Mouse (Mus musculus) midbrain, embryonic 13.5 days (tissue): ENCODE data around the gene Flt3l. TPM values are rescaled to one million over a fixed set of nuclear protein-coding genes. Genes with fewer than 3 reads are reported as not detected.

Experiments used
- ATAC-seq: fragments of 200-750 bp; cut with Nextera tagmentation; 2 replicates; pipeline ENCODE4 v1.8.0; 2017; ENCODE audit warnings: mild to moderate bottlenecking, moderate TSS enrichment, moderate library complexity
- H3K27ac ChIP-seq: fragments of 300-500 bp; sonication (generic); 2 replicates; pipeline ENCODE4 v1.5.1; 2015; ENCODE audit warnings: inconsistent platforms, mild to moderate bottlenecking, moderate library complexity
- H3K27me3 ChIP-seq: fragments of 300-500 bp; sonication (generic); 2 replicates; pipeline ENCODE4 v1.6.1; 2015; ENCODE audit warnings: mild to moderate bottlenecking, inconsistent platforms
- H3K36me3 ChIP-seq: fragments of 300-500 bp; sonication (generic); 2 replicates; pipeline ENCODE4 v1.6.1; 2015; ENCODE audit warnings: mild to moderate bottlenecking, inconsistent platforms
- H3K4me1 ChIP-seq: fragments of 300-500 bp; sonication (generic); replicated peaks from 2 replicates; pipeline ENCODE4 v1.6.1; 2015; ENCODE audit warnings: inconsistent platforms
- H3K4me2 ChIP-seq: fragments of 300-500 bp; sonication (generic); replicated peaks from 2 replicates; pipeline ENCODE4 v1.6.1; 2015; ENCODE audit warnings: moderate library complexity, mild to moderate bottlenecking, inconsistent platforms
- H3K4me3 ChIP-seq: fragments of 300-500 bp; sonication (generic); replicated peaks from 2 replicates; pipeline ENCODE4 v1.5.1; 2015; ENCODE audit warnings: mild to moderate bottlenecking, inconsistent platforms
- H3K9ac ChIP-seq: fragments of 300-500 bp; sonication (generic); replicated peaks from 2 replicates; pipeline ENCODE4 v1.6.1; 2015; ENCODE audit warnings: mild to moderate bottlenecking, inconsistent platforms
- H3K9me3 ChIP-seq: fragments of 300-500 bp; sonication (generic); 2 replicates; pipeline ENCODE4 v1.6.1; 2016; ENCODE audit warnings: mild to moderate bottlenecking, inconsistent platforms
- WGBS: fragments of 180-500 bp; shearing (Covaris S2); methylation state at CpG from one replicate; pipeline ENCODE4 v1.1.7; 2015; 5-methylcytosine and 5-hydroxymethylcytosine counted together
- polyA plus RNA-seq: library from polyadenylated mRNA; unstranded; fragments of >200 nt; fragmentation: Nextera tagmentation; extraction: Ambion mirVana; gene quantifications from 2 replicates; pipeline ENCODE4 v1.2.1, GENCODE M21; 2015

Flt3l gene
- polyA plus RNA-seq, 1 experiment from 2014 or later, result 1.3 TPM

GRCm38 (mm10) chr7:45139904-45140723 lies 3.9 kb upstream of the Flt3l start:
- peaks cover 25% of the 10 kb centered on the region for H3K27me3 ChIP-seq
- no peak overlapping the region for H3K4me3 ChIP-seq
- no peak overlapping the region for H3K4me2 ChIP-seq
- H3K9me3 ChIP-seq, result no peaks in the 10 kb centered on the region
- 80% methylated on average over 8 of the region's 8 CpGs for WGBS
- H3K27ac ChIP-seq, result no peak overlapping the region
- ATAC-seq, result no peak
- no peak overlapping the region for H3K9ac ChIP-seq
- peaks cover 10% of the 10 kb centered on the region for H3K4me1 ChIP-seq
- H3K36me3 ChIP-seq, result peaks cover 35% of the 10 kb centered on the region

GRCm38 (mm10) chr7:45138403-45138802 lies 2.2 kb upstream of the Flt3l start:
- Histone ChIP-seq H3K9me3 (no peaks in the 10 kb centered on the region), H3K36me3 (peaks cover 21% of the 10 kb centered on the region; the same call in 1 of the 2 replicates), H3K27me3 (peaks cover 32% of the 10 kb centered on the region), H3K9ac (no peak overlapping the region), H3K4me3 (no peak overlapping the region), H3K27ac (no peak overlapping the region), H3K4me1 (peaks cover 10% of the 10 kb centered on the region), H3K4me2 (no peak overlapping the region)
- no peak for ATAC-seq
- 82% methylated on average over 1 of the region's 1 CpGs for WGBS

- peaks cover 32% of the 10 kb centered on the region for H3K27me3 ChIP-seq
- H3K4me3 ChIP-seq, result no peak overlapping the region
- 84% methylated on average over 12 of the region's 12 CpGs for WGBS
- no peak overlapping the region for H3K9ac ChIP-seq
- no peak overlapping the region for H3K27ac ChIP-seq
- H3K36me3 ChIP-seq, result peaks cover 10% of the 10 kb centered on the region; the same call in 1 of the 2 replicates
- H3K4me2 ChIP-seq, result no peak overlapping the region
- no peak for ATAC-seq
- H3K9me3 ChIP-seq, result no peaks in the 10 kb centered on the region
- H3K4me1 ChIP-seq, result peaks cover 10% of the 10 kb centered on the region
These were observed 1.2 kb upstream of the Flt3l start for GRCm38 (mm10) chr7:45137171-45138006.

- Histone ChIP-seq H3K9me3 (no peaks in the 10 kb centered on the region), H3K36me3 (no peaks in the 10 kb centered on the region), H3K9ac (peak overlapping the region; percentile 63; the same call in 1 of the 2 replicates), H3K4me2 (no peak overlapping the region), H3K4me3 (no peak overlapping the region), H3K4me1 (peaks cover 10% of the 10 kb centered on the region), H3K27ac (no peak overlapping the region), H3K27me3 (peaks cover 32% of the 10 kb centered on the region)
- WGBS, result 77% methylated on average over 3 of the region's 3 CpGs
- no peak for ATAC-seq
These were observed 862 bp downstream of the Flt3l start for GRCm38 (mm10) chr7:45135370-45135769.

- Histone ChIP-seq H3K4me1 (peaks cover 15% of the 10 kb centered on the region), H3K36me3 (no peaks in the 10 kb centered on the region), H3K27ac (no peak overlapping the region), H3K27me3 (peaks cover 32% of the 10 kb centered on the region), H3K4me3 (no peak overlapping the region), H3K9ac (no peak overlapping the region), H3K4me2 (no peak overlapping the region), H3K9me3 (no peaks in the 10 kb centered on the region)
- WGBS, result 7% methylated on average over 12 of the region's 12 CpGs
- ATAC-seq, result no peak
These were observed 1.6 kb downstream of the Flt3l start for GRCm38 (mm10) chr7:45134544-45135026.

DNA sequence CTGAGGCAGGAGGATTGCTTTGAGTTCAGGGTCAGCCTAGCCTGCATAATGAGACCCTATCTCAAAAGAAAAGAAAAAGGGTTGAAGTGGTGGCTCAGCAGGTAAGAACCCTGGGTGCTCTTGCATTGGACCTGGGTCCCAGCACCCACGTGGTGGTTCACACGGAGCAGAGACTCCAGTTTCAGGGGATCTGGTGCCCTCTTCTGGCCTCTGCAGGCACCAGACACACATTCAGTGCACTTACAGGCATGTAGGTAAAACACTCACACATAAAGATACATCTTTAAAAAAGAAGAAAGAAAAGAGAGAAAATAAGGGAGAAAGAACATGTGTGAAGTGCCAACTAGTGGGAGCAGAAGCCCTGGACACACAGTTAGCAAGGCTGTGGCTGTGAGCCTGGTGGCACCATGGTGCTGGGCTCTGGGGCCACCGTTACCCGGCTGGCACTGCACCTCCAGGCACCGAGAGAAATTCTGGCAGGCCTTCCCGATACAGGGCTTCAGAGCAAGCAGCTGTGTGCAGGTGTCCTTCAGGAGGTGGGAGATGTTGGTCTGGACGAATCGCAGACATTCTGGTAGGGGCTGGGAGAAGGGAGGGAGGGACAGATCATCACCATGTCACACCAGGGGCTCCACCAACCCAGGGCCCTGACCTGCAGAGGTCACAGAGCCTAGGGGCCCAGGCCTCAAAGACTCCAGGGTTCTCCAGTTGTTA lies 2.6 kb downstream of the Flt3l start:
- no peaks in the 10 kb centered on the region for H3K36me3 ChIP-seq
- H3K27ac ChIP-seq, result no peak overlapping the region
- WGBS, result 76% methylated on average over 8 of the region's 8 CpGs
- peaks cover 32% of the 10 kb centered on the region for H3K27me3 ChIP-seq
- no peak for ATAC-seq
- no peak overlapping the region for H3K4me3 ChIP-seq
- H3K4me1 ChIP-seq, result peaks cover 19% of the 10 kb centered on the region
- no peak overlapping the region for H3K9ac ChIP-seq
- H3K9me3 ChIP-seq, result no peaks in the 10 kb centered on the region
- no peak overlapping the region for H3K4me2 ChIP-seq

DNA sequence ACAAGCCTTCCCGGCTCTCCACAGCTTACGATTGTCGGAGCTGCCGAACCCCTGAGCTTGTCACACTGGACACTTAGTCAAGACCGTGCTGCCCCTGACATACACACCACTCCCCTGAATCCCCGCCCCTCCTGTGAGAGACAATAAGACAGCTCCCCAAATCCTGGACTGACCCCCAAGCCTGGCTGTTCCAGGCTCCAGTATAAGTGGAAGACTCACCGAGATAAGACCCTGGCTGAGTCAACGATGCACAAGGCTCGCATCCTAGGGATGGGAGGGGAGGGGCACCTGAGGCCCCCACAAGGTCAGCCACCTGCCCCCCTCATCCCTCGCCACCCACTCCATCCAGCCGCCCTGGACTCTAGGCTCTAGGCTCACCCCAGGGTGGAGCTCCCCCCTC lies 4.4 kb downstream of the Flt3l start:
- Histone ChIP-seq H3K4me1 (peaks cover 29% of the 10 kb centered on the region), H3K36me3 (peaks cover 6% of the 10 kb centered on the region), H3K9me3 (no peaks in the 10 kb centered on the region), H3K4me2 (no peak overlapping the region), H3K27me3 (peaks cover 20% of the 10 kb centered on the region), H3K27ac (no peak overlapping the region), H3K9ac (no peak overlapping the region), H3K4me3 (no peak overlapping the region)
- no peak for ATAC-seq
- 78% methylated on average over 10 of the region's 11 CpGs for WGBS

DNA sequence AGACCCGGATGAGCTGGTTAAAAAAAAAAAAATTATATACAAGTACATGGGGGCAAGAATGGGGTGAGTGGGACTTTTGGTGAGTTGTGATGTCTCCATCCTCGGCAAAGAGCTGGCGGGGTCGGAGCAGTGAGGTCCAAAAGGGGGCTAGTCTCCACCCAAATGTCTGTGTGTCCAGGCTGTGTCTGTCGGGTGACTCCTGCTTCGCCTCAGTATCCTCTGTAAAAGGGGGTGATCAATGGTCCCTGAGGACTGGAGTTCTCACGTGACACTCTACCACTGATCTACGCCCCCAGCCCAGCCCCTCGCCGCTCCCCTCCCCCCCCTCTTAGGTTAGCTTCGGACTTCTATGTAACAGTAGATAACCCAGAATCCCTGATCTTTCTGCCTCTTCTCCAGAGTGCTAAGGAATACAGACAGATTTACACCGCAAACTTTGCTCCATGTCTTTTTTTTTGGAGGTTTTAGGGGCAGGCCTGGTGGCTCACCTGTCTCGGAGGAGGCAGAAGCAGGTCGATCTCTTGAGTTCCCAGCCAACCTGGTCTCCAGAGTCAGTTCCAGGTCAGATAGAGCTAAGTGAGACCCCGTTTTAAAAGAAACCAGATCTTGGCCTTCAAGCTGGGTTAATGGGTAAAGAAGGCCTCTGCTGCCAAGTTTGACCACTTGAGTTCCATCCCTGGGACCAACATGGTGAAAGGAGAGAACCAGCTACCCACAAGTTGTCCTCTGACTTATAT lies 6.3 kb downstream of the Flt3l start:
- Histone ChIP-seq H3K36me3 (peaks cover 25% of the 10 kb centered on the region), H3K9me3 (no peaks in the 10 kb centered on the region), H3K4me2 (peak overlapping the region; percentile 62), H3K4me1 (peaks cover 36% of the 10 kb centered on the region), H3K27ac (peak overlapping the region; percentile 94; the same call in 1 of the 2 replicates), H3K9ac (peak overlapping the region; percentile 63; the same call in 1 of the 2 replicates), H3K27me3 (peaks cover 5% of the 10 kb centered on the region), H3K4me3 (peak overlapping the region; percentile 49)
- WGBS, result 58% methylated on average over 15 of the region's 15 CpGs
- no peak for ATAC-seq

DNA sequence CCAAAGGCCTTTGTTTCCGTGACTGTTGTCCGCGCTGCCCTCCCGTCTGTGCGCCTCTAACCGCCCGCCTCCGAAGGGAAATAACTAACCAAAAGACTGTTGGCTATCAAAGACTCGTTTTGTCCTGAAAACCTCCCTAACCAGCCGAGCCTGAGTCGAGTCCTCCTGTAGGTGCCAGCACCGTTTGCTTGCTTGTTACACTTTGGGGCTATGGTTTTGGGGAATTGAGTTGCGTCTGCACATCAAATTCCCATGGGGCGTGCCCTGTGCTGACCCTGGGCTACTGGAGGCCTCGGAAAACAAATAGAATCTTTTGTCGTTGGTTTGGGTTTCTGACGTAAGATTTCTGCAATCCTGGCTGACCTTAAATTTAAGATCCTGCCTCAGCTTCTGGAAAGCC lies 6.9 kb downstream of the Flt3l start:
- Histone ChIP-seq H3K9me3 (no peaks in the 10 kb centered on the region), H3K27me3 (no peaks in the 10 kb centered on the region; the same call in 1 of the 2 replicates)
- ATAC-seq, result no peak

DNA sequence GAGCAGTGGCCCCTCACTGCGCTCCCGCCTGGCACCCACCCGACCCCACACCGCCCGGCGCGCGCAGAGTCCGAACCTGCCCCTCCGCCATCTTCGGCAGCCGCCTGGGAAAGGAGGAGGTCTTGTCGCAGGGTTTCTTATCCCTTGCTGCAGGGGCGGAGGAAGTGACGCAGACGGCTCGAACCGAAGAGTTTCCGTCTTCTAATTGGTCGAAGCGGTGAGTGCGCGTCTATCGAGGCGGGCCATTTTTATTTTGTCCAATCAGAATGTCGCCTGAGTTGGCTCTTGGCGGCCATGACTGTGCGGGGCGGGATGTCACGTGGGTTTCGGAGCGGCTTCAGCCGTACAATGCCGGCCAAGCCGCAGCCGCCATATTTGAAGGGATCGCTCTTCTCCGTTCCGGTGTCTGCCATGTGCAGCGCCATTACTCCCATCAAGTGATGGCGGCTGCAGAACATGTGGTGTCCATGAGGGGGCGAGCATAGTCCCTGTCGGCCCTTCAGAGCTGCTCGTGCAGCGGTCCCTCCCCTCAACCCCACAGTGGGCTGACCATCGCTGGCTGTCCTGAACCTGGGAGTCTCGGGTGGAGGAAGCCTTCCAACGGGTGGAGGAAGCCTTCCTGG lies 7.5 kb downstream of the Flt3l start, which contains the start of gene Rpl13a:
Gene Rpl13a (minus strand): TSS at position 138 of the 623 bp plus-strand sequence.
- Histone ChIP-seq H3K27ac (peak within 1 kb of the TSS; percentile 94), H3K9me3 (no peaks in the 10 kb centered on the region), H3K9ac (peak within 1 kb of the TSS; percentile 97), H3K4me1 (peaks cover 41% of the 10 kb centered on the region), H3K36me3 (peaks cover 26% of the 10 kb centered on the region), H3K4me3 (peak within 1 kb of the TSS; percentile 65), H3K4me2 (peak within 1 kb of the TSS; percentile 75), H3K27me3 (no peaks in the 10 kb centered on the region; the same call in 1 of the 2 replicates)
- peak; percentile 95 for ATAC-seq
- 0% methylated on average over 48 of the region's 48 CpGs for WGBS

More for the DNA sequence above, 6.9 kb downstream of the Flt3l start:
- WGBS, result 1% methylated on average over 17 of the region's 17 CpGs
- Histone ChIP-seq H3K36me3 (peaks cover 26% of the 10 kb centered on the region), H3K4me1 (peaks cover 41% of the 10 kb centered on the region), H3K4me3 (peak overlapping the region; percentile 49), H3K9ac (peak overlapping the region; percentile 63), H3K27ac (peak overlapping the region; percentile 94), H3K4me2 (peak overlapping the region; percentile 62)
